Mouse (Mus musculus) cerebellum, adult 2 months (tissue): ENCODE data around the gene Clasp1. TPM values are rescaled to one million over a fixed set of nuclear protein-coding genes. Genes with fewer than 3 reads are reported as not detected.

Experiments used
- DNase-seq, 2 experiments: peaks; one replicate each; pipeline ENCODE4 v3.0.0; 2021
- H3K27ac ChIP-seq: fragments of 200-500 bp; 2 replicates; pipeline ENCODE4 v1.5.1; 2012; ENCODE audit warnings: low read length, control low read depth, inconsistent platforms; ENCODE audit not compliant: insufficient read depth
- H3K27me3 ChIP-seq: fragments of 200-500 bp; 2 replicates; pipeline ENCODE4 v1.6.1; 2012; ENCODE audit warnings: inconsistent platforms, mild to moderate bottlenecking, low read length, moderate library complexity; ENCODE audit not compliant: control insufficient read depth, insufficient read depth
- H3K4me1 ChIP-seq: fragments of 200-500 bp; 2 replicates; pipeline ENCODE4 v1.6.1; 2011; ENCODE audit warnings: low read length; ENCODE audit not compliant: control insufficient read depth, insufficient read depth
- H3K4me3 ChIP-seq: fragments of 200-500 bp; replicated peaks from 2 replicates; pipeline ENCODE3; 2011; ENCODE audit warnings: mild to moderate bottlenecking, low read depth, low read length, control low read depth; ENCODE audit not compliant: insufficient read depth
- CTCF ChIP-seq: fragments of 200-500 bp; IDR thresholded peaks from 2 replicates; pipeline ENCODE4 v1.5.1; 2011; ENCODE audit warnings: low read depth, mild to moderate bottlenecking, control low read depth, low read length, moderate library complexity, borderline replicate concordance; ENCODE audit not compliant: insufficient read depth
- POLR2A ChIP-seq: fragments of 200-500 bp; IDR thresholded peaks from 2 replicates; pipeline ENCODE4 v1.6.1; 2011; ENCODE audit warnings: low read length, control low read depth, borderline replicate concordance; ENCODE audit not compliant: insufficient read depth
- WGBS: fragments of 180-500 bp; shearing (Covaris S2); methylation state at CpG from one replicate; pipeline ENCODE4 v1.1.7; 2018; 5-methylcytosine and 5-hydroxymethylcytosine counted together
- polyA plus RNA-seq: library from polyadenylated mRNA; depleted of rRNA; stranded (reverse); fragments of >200 nt; gene quantifications from 2 replicates; pipeline ENCODE4 v1.2.3, GENCODE M21; 2012

The Clasp1 gene
- polyA plus RNA-seq, 1 experiment = 63.7 TPM

GRCm38 (mm10) chr1:118410824-118411223 lies 22.0 kb downstream of the Clasp1 start:
- Histone ChIP-seq H3K27ac (no peak overlapping the region), H3K4me3 (no peak overlapping the region), H3K27me3 (no peaks in the 10 kb centered on the region), H3K4me1 (peaks cover 4% of the 10 kb centered on the region)
- no peak for TF ChIP-seq POLR2A
- no peak for TF ChIP-seq CTCF
- WGBS = 84% methylated on average over 5 of the region's 5 CpGs
- DNase-seq = no peak

GRCm38 (mm10) chr1:118413169-118413568 lies 24.3 kb downstream of the Clasp1 start:
- no peak for DNase-seq
- WGBS = 96% methylated on average over 2 of the region's 2 CpGs
- Histone ChIP-seq H3K27ac (no peak overlapping the region), H3K27me3 (no peaks in the 10 kb centered on the region), H3K4me1 (peaks cover 16% of the 10 kb centered on the region), H3K4me3 (no peak overlapping the region)
- no peak for TF ChIP-seq CTCF
- TF ChIP-seq POLR2A = no peak

- DNase-seq = no peak
- peaks cover 26% of the 10 kb centered on the region for H3K4me1 ChIP-seq
- no peak for TF ChIP-seq CTCF
- TF ChIP-seq POLR2A = no peak
- H3K27ac ChIP-seq = no peak overlapping the region
- 82% methylated on average over 9 of the region's 9 CpGs for WGBS
- no peak overlapping the region for H3K4me3 ChIP-seq
- no peaks in the 10 kb centered on the region for H3K27me3 ChIP-seq
Measured at GRCm38 (mm10) chr1:118417047-118417730, 28.3 kb downstream of the Clasp1 start.

- Histone ChIP-seq H3K27me3 (no peaks in the 10 kb centered on the region), H3K27ac (no peak overlapping the region), H3K4me1 (peaks cover 28% of the 10 kb centered on the region), H3K4me3 (no peak overlapping the region)
- no peak for DNase-seq
- no peak for TF ChIP-seq CTCF
- no peak for TF ChIP-seq POLR2A
- 84% methylated on average over 8 of the region's 8 CpGs for WGBS
Measured at GRCm38 (mm10) chr1:118419399-118419798, 30.5 kb downstream of the Clasp1 start.

- TF ChIP-seq CTCF = no peak
- TF ChIP-seq POLR2A = no peak
- WGBS = 31% methylated on average over 3 of the region's 3 CpGs
- Histone ChIP-seq H3K4me1 (peaks cover 25% of the 10 kb centered on the region), H3K27ac (no peak overlapping the region), H3K4me3 (no peak overlapping the region), H3K27me3 (no peaks in the 10 kb centered on the region)
- peak in 1 of 2 experiments; percentile 33 for DNase-seq
Measured at GRCm38 (mm10) chr1:118421149-118421548, 32.3 kb downstream of the Clasp1 start.

GRCm38 (mm10) chr1:118422812-118423211 lies 34.0 kb downstream of the Clasp1 start:
- 32% methylated on average over 6 of the region's 6 CpGs for WGBS
- no peak overlapping the region for H3K27ac ChIP-seq
- TF ChIP-seq CTCF = no peak
- peaks cover 15% of the 10 kb centered on the region for H3K4me1 ChIP-seq
- DNase-seq = no peak
- H3K27me3 ChIP-seq = no peaks in the 10 kb centered on the region
- H3K4me3 ChIP-seq = no peak overlapping the region

- 89% methylated on average over 2 of the region's 2 CpGs for WGBS
- no peak for TF ChIP-seq CTCF
- no peak for TF ChIP-seq POLR2A
- H3K27me3 ChIP-seq = no peaks in the 10 kb centered on the region
Measured at GRCm38 (mm10) chr1:118425982-118426381, 37.1 kb downstream of the Clasp1 start.

GRCm38 (mm10) chr1:118428354-118429084 lies 39.7 kb downstream of the Clasp1 start:
- H3K27ac ChIP-seq = no peak overlapping the region
- TF ChIP-seq POLR2A (no peak), CTCF (no peak)
- no peak for DNase-seq
- H3K4me3 ChIP-seq = no peak overlapping the region
- WGBS = 92% methylated on average over 6 of the region's 6 CpGs
- no peaks in the 10 kb centered on the region for H3K27me3 ChIP-seq
- H3K4me1 ChIP-seq = no peaks in the 10 kb centered on the region; the same call in 1 of the 2 replicates

More at GRCm38 (mm10) chr1:118425982-118426381, 37.1 kb downstream of the Clasp1 start:
- no peak overlapping the region for H3K4me3 ChIP-seq
- peaks cover 12% of the 10 kb centered on the region for H3K4me1 ChIP-seq
- no peak overlapping the region for H3K27ac ChIP-seq
- no peak for DNase-seq
